Mouse (Mus musculus) effector memory CD4-positive, alpha-beta T cell, adult 5 months (primary cell): ENCODE measurements around the gene AL732309.1. TPM values are rescaled to one million over a fixed set of nuclear protein-coding genes. Genes with fewer than 3 reads are reported as not detected.

Experiments used
- polyA plus RNA-seq: library from polyadenylated mRNA; unstranded; fragments of 100-300 nt; shearing (Covaris generic); gene quantifications from one replicate; pipeline ENCODE4 v1.2.1, GENCODE M21; 2017

Gene AL732309.1
- polyA plus RNA-seq: 4.9 TPM

GRCm38 (mm10) chr2:25246183-25247072 is at the start of gene AL732309.1:
Gene AL732309.1, minus strand, starts transcription at chr2:25246863.

GRCm38 (mm10) chr2:25289651-25290050 is 43.0 kb upstream of the AL732309.1 start, which contains the start of gene Lrrc26:
Gene Lrrc26, plus strand, starts transcription at chr2:25289915.

GRCm38 (mm10) chr2:25287927-25288649 is 41.4 kb upstream of the AL732309.1 start, which contains the start of gene Tmem210:
Gene Tmem210, plus strand, starts transcription at chr2:25288145.

DNA sequence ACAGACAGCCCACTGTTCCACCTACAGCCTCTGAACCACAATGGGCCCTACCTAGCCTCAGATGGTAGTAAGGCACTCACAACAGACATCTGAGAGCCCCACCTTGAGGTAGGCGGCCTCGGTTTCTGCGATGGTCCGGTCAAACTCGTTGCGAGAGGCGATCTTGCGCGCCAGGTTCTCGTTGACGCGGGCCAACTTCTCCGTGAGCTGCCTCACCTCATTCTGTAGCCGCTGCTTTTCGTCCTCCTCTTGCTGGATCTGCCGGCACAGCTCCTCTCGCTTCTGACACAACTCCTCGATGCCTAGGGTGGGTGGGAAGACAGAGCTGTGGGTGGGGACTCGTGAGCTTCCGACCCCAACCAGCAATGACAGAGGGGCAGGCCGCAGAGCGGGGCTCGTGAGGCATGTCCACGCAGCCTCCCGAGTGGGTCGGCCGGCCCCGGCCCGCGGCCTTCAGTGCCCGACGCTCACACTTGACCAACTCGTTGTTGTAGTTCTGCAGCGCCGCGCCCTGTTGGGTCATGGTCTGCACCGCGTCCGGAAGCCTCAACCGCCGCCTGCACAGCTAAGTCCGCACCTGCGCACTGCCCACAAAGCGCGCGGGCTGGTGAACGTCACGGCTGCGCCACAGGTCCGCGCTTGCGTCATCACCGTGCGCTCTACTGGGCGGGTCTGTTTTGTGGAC is 25.3 kb upstream of the AL732309.1 start, which contains the start of the genes Ssna1 and Anapc2:
Ssna1 (minus strand) TSS at position 612 of the 685 bp plus-strand sequence.
Anapc2 (plus strand) TSS at position 652 of the 685 bp plus-strand sequence.

GRCm38 (mm10) chr2:25262291-25262767 is 15.7 kb upstream of the AL732309.1 start, which contains the start of gene Tprn:
Gene Tprn, plus strand, starts transcription at chr2:25262618.

GRCm38 (mm10) chr2:25255284-25255779 is 8.7 kb upstream of the AL732309.1 start, which contains the start of gene Tmem203:
Gene Tmem203, plus strand, starts transcription at chr2:25255439.

GRCm38 (mm10) chr2:25242101-25242506 is 4.6 kb downstream of the AL732309.1 start, which contains the start of the genes Rnf208 and Cysrt1:
Gene Rnf208, plus strand, starts transcription at chr2:25242255.
Gene Cysrt1, minus strand, starts transcription at chr2:25242452.

GRCm38 (mm10) chr2:25236614-25237013 is 10.0 kb downstream of the AL732309.1 start, which contains the start of gene Rnf224:
Gene Rnf224, minus strand, starts transcription at chr2:25236787.

DNA sequence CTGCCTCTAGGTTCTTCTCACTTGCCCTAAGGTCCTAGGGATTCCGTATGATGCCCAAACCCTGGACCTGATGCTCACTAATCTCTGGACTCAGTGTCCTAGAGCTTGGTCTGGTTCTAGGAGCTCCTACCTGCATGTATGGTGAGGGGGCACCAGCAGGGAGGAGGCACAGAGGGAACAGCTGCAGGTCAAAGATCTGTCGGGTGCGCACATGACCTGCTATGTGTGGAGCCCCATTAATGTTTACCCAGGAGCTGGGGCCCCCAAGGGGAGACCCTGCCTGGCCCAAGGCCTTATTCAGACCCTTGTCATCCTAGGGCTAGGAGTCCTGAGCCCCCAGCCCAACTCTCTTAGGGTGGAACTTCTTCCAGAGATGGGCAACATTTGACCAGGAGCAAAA is 12.6 kb downstream of the AL732309.1 start, which contains the start of gene Slc34a3:
Slc34a3 (minus strand) TSS at position 315 of the 400 bp plus-strand sequence.

DNA sequence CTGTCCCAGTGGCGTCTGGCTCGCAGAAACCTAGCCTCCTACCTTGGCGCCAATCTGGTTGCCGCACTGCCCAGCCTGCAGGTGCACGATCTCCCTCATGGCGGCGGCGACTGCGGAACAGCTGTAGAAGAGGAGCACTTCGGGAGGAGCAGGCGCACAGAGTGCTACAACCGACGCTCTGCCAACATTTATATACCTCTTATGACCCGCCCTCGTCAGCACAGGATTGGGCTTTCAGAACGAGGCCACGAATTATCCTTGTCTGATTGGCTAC is 22.2 kb downstream of the AL732309.1 start, which contains the start of gene Tubb4b:
Tubb4b (minus strand) TSS at position 211 of the 274 bp plus-strand sequence.

GRCm38 (mm10) chr2:25218445-25218844 is 28.2 kb downstream of the AL732309.1 start, which contains the start of gene Fam166a:
Gene Fam166a, plus strand, starts transcription at chr2:25218745.

GRCm38 (mm10) chr2:25214444-25214843 is 32.2 kb downstream of the AL732309.1 start, which contains the start of gene Stpg3:
Gene Stpg3, minus strand, starts transcription at chr2:25214637.

GRCm38 (mm10) chr2:25211121-25211670 is 35.5 kb downstream of the AL732309.1 start, which contains the start of gene Nelfb:
Gene Nelfb, minus strand, starts transcription at chr2:25211489.

DNA sequence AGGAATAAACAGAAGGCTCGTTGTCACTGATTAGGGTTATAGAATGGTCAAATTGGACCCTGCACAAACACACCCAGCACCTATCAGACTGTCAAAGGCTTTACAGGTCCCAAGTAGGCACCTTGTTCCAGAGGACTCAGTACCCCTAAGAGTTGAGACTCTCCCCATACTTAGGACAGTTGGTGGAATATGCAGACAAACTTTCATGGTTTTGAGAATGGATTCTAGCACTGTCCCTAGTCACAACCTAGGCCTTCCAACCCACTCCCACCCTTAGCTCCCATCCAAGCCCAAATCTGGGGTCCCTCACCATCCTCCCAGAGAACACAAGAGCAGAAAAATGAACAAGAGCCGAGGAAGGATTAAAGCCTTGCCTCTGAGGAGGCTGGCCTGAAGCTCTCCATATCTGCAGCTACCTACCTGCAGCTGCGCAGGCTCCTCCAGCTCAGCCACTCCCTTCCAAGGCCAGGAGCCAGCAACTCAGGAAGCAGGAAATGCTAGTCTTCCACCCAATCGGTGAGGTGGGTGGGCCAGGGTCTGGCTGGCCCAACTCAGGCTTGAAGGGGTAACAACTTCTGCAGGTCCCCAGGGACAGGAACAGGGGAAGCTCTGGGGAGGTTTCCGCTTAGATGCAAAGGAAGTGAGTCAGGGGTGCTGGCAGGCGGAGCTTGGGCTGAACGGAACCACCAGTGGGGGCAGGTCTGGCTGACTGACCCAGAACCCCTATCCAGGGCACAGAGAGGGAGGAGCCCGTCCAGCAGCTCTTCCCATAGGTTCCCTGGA is 50.3 kb downstream of the AL732309.1 start, which contains the start of gene Tor4a:
Tor4a (minus strand) TSS at position 715 of the 783 bp plus-strand sequence.

Other genes with a start within 250 kb of the AL732309.1 start
- 42.1 TPM for gene Nsmf, start 192.5 kb downstream of the AL732309.1 start, polyA plus RNA-seq
- not detected for gene Entpd8, start 166.6 kb downstream of the AL732309.1 start, polyA plus RNA-seq
- 0.64 TPM for gene Noxa1, start 151.7 kb downstream of the AL732309.1 start, polyA plus RNA-seq
- 3.9 TPM for gene Nrarp, start 66.1 kb downstream of the AL732309.1 start, polyA plus RNA-seq
- gene Tor4a, start 50.0 kb downstream of the AL732309.1 start, polyA plus RNA-seq: 19.2 TPM
- gene Nelfb, start 35.4 kb downstream of the AL732309.1 start, polyA plus RNA-seq: 82.5 TPM
- not detected for gene Stpg3, start 32.2 kb downstream of the AL732309.1 start, polyA plus RNA-seq
- not detected for gene Fam166a, start 28.1 kb downstream of the AL732309.1 start, polyA plus RNA-seq
- gene Tubb4b, start 22.2 kb downstream of the AL732309.1 start, polyA plus RNA-seq: 117 TPM
- not detected for gene Slc34a3, start 12.5 kb downstream of the AL732309.1 start, polyA plus RNA-seq
- not detected for gene Rnf224, start 10.1 kb downstream of the AL732309.1 start, polyA plus RNA-seq
- 0.77 TPM for gene Rnf208, start 4.6 kb downstream of the AL732309.1 start, polyA plus RNA-seq
- gene Cysrt1, start 4.4 kb downstream of the AL732309.1 start, polyA plus RNA-seq: not detected
- 19.3 TPM for gene Tmem203, start 8.6 kb upstream of the AL732309.1 start, polyA plus RNA-seq
- 23.1 TPM for gene Tprn, start 15.8 kb upstream of the AL732309.1 start, polyA plus RNA-seq
- 57.7 TPM for gene Ssna1, start 25.6 kb upstream of the AL732309.1 start, polyA plus RNA-seq
- gene Anapc2, start 25.6 kb upstream of the AL732309.1 start, polyA plus RNA-seq: 75.1 TPM
- gene Tmem210, start 41.3 kb upstream of the AL732309.1 start, polyA plus RNA-seq: not detected
- not detected for gene Lrrc26, start 43.1 kb upstream of the AL732309.1 start, polyA plus RNA-seq
- not detected for gene Grin1, start 72.3 kb upstream of the AL732309.1 start, polyA plus RNA-seq
- 49.9 TPM for gene Man1b1, start 85.5 kb upstream of the AL732309.1 start, polyA plus RNA-seq
- 20.8 TPM for gene Dpp7, start 109.5 kb upstream of the AL732309.1 start, polyA plus RNA-seq
- gene Uap1l1, start 118.8 kb upstream of the AL732309.1 start, polyA plus RNA-seq: 27.9 TPM
- gene Sapcd2, start 125.5 kb upstream of the AL732309.1 start, polyA plus RNA-seq: 0.80 TPM
- not detected for gene Entpd2, start 149.0 kb upstream of the AL732309.1 start, polyA plus RNA-seq
- 4.5 TPM for gene Npdc1, start 152.5 kb upstream of the AL732309.1 start, polyA plus RNA-seq
- 1.6 TPM for gene Fut7, start 176.4 kb upstream of the AL732309.1 start, polyA plus RNA-seq
- 58.8 TPM for gene Abca2, start 181.8 kb upstream of the AL732309.1 start, polyA plus RNA-seq
- 3.2 TPM for gene Clic3, start 210.0 kb upstream of the AL732309.1 start, polyA plus RNA-seq
- gene Paxx, start 214.2 kb upstream of the AL732309.1 start, polyA plus RNA-seq: 57.3 TPM
- gene Ptgds, start 223.2 kb upstream of the AL732309.1 start, polyA plus RNA-seq: not detected
- not detected for gene Lcn12, start 247.0 kb upstream of the AL732309.1 start, polyA plus RNA-seq